In the genomic region with DNA sequence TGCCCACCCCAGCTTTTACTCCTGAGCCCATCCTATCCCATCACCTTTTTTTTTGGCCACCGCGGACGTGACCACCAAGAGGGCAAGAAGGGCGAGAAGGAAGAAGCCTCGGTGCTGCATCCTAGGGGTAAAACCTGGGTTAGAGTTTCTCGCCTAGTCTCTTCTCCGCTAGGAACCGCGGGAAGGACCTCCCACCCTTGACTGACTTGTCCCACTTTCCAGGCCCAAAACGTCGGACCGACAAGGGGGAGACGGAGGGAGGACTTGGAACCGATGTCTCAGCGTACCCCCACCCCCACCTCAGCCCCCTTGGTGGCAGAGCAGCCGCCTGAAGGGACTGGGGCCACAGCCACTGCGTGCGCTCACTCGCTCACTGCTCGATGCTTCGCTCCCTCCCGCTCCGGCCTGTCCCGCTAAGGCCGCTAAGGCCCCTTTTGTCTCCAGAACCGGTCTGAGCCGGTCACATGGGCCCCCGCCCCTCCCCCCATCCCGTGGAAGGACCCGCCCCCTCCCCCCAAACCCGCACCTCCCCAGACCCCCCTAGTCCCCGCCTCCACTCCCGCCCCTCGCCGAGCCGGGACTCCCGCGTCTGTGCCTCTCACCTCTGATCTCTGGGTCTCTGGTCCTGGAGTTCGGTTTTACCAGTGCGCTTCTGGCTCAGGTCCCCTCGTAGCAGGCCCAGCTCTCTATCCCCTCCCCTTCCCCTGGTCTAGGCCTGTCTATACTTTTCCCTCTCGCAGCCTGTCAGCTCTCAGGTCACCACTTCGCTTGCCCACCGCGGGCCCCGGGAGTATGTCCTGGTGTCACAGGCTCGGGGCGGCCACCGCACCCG, we compare ENCODE assay signal across 7 mouse cellular contexts. TPM values are rescaled to one million over a fixed set of nuclear protein-coding genes. Genes with fewer than 3 reads are reported as not detected.
DNase-seq lines count a peak whose midpoint lies in the region; ATAC-seq and TF ChIP-seq lines count a peak whose summit lies in the region.

No protein-coding gene starts in this region.

- peak overlapping the region; percentile 73 for H3K4me2 ChIP-seq in liver, embryonic 12.5 days

- no peak for TF ChIP-seq POLR2A in thymus, adult 2 months (IDR thresholded peaks at IDR 0.05; ENCODE audit: control insufficient read depth, extremely low read depth, insufficient read depth, low read length, poor library complexity)

- no peak for DNase-seq in thymus, adult 2 months
- DNase-seq in thymus, adult 18-20 months = no peak
- peak; percentile 95 for DNase-seq in embryo, embryonic 11 days
- peak; percentile 96 for DNase-seq in hindbrain, embryonic 10.5 days (ENCODE audit: low spot score)
- peak; percentile 81 for DNase-seq in retina, embryonic 14.5 days (ENCODE audit: low spot score)
- no peak for DNase-seq in spleen, postnatal 10 days (ENCODE audit: low spot score in 2 of 2)

- peaks cover 32% of the 10 kb centered on the region for H3K4me1 ChIP-seq in thymus, adult 2 months (replicated peaks; ENCODE audit: control insufficient read depth, insufficient read depth, low read length)
- H3K4me1 ChIP-seq in hindbrain, embryonic 10.5 days (replicated peaks) = peaks cover 83% of the 10 kb centered on the region
- H3K4me1 ChIP-seq in liver, embryonic 12.5 days = peaks cover 72% of the 10 kb centered on the region

- WGBS in thymus, adult 2 months = 10% methylated on average over 47 of the region's 50 CpGs
- WGBS in hindbrain, embryonic 10.5 days = under 1% methylated on average over 50 of the region's 50 CpGs
- WGBS in liver, embryonic 12.5 days (ENCODE audit: insufficient replicate concordance) = 9% methylated on average over 47 of the region's 50 CpGs

- H3K4me3 ChIP-seq in thymus, adult 2 months (ENCODE audit: control insufficient read depth, insufficient read depth, low read length) = 0 out of 2 replicates have a peak overlapping the region, but pooled peaks have one; percentile 2
- H3K4me3 ChIP-seq in hindbrain, embryonic 10.5 days = peak overlapping the region; percentile 82
- peak overlapping the region; percentile 50 for H3K4me3 ChIP-seq in liver, embryonic 12.5 days

- TF ChIP-seq CTCF in thymus, adult 2 months (IDR thresholded peaks at IDR 0.05; ENCODE audit: borderline replicate concordance, control insufficient read depth, extremely low read depth, insufficient read depth, low read length, poor library complexity) = no peak

- H3K27me3 ChIP-seq in thymus, adult 2 months (ENCODE audit: control insufficient read depth, insufficient read depth, low read length) = no peaks in the 10 kb centered on the region; the same call in 1 of the 2 replicates
- H3K27me3 ChIP-seq in hindbrain, embryonic 10.5 days (ENCODE audit: insufficient read depth, poor library complexity, severe bottlenecking) = no peaks in the 10 kb centered on the region; the same call in 1 of the 2 replicates
- peaks cover 35% of the 10 kb centered on the region for H3K27me3 ChIP-seq in liver, embryonic 12.5 days (replicated peaks)

- peak; percentile 25 for ATAC-seq in liver, embryonic 12.5 days

- no peaks in the 10 kb centered on the region for H3K9me3 ChIP-seq in hindbrain, embryonic 10.5 days
- H3K9me3 ChIP-seq in liver, embryonic 12.5 days (replicated peaks) = no peaks in the 10 kb centered on the region

- H3K9ac ChIP-seq in liver, embryonic 12.5 days = peak overlapping the region; percentile 55

- H3K36me3 ChIP-seq in thymus, adult 2 months (ENCODE audit: control insufficient read depth, insufficient read depth, low read length) = peaks cover 39% of the 10 kb centered on the region
- peaks cover 57% of the 10 kb centered on the region for H3K36me3 ChIP-seq in hindbrain, embryonic 10.5 days
- peaks cover 40% of the 10 kb centered on the region for H3K36me3 ChIP-seq in liver, embryonic 12.5 days

- H3K27ac ChIP-seq in thymus, adult 2 months (ENCODE audit: control insufficient read depth, insufficient read depth, low read length) = no peak overlapping the region
- peak overlapping the region; percentile 100 for H3K27ac ChIP-seq in hindbrain, embryonic 10.5 days
- peak overlapping the region; percentile 64 for H3K27ac ChIP-seq in liver, embryonic 12.5 days

RNA-seq across cellular contexts. Expression of gene Mdk, which starts 0.6 kb away (rescaled TPM):
- polyA plus RNA-seq in thymus, adult 2 months (2012; rRNA removed) = 12.0 and 17.7 TPM in 2 replicates
- 1,375 and 1,717 TPM in 2 replicates for polyA plus RNA-seq in hindbrain, embryonic 10.5 days (2016; fragmentation: Nextera tagmentation; extraction: Ambion mirVana)
- 137 and 140 TPM in 2 replicates for polyA plus RNA-seq in liver, embryonic 12.5 days (2016; fragmentation: Nextera tagmentation; extraction: Ambion mirVana)

RNA-seq across cellular contexts. Expression of gene Chrm4, which starts 4.5 kb away (rescaled TPM):
- polyA plus RNA-seq in thymus, adult 2 months (2012; rRNA removed) = 0.80 and 0.87 TPM in 2 replicates
- polyA plus RNA-seq in hindbrain, embryonic 10.5 days (2016; fragmentation: Nextera tagmentation; extraction: Ambion mirVana) = 0.48 and 0.95 TPM in 2 replicates
- 0.17 TPM in 1 of 2 replicates, not detected in the other for polyA plus RNA-seq in liver, embryonic 12.5 days (2016; fragmentation: Nextera tagmentation; extraction: Ambion mirVana)

RNA-seq across cellular contexts. Expression of gene Gm9821, which starts 14.0 kb away (rescaled TPM):
- 0.08 TPM in 1 of 2 replicates, not detected in the other for polyA plus RNA-seq in thymus, adult 2 months (2012; rRNA removed)
- polyA plus RNA-seq in hindbrain, embryonic 10.5 days (2016; fragmentation: Nextera tagmentation; extraction: Ambion mirVana) = 0.18 and 0.25 TPM in 2 replicates
- 2.3 and 2.5 TPM in 2 replicates for polyA plus RNA-seq in liver, embryonic 12.5 days (2016; fragmentation: Nextera tagmentation; extraction: Ambion mirVana)

RNA-seq across cellular contexts. Expression of gene Dgkz, which starts 44.1 kb away (rescaled TPM):
- polyA plus RNA-seq in thymus, adult 2 months (2012; rRNA removed) = 1,103 and 1,229 TPM in 2 replicates
- polyA plus RNA-seq in hindbrain, embryonic 10.5 days (2016; fragmentation: Nextera tagmentation; extraction: Ambion mirVana) = 36.3 and 39.4 TPM in 2 replicates
- polyA plus RNA-seq in liver, embryonic 12.5 days (2016; fragmentation: Nextera tagmentation; extraction: Ambion mirVana) = 46.9 and 48.8 TPM in 2 replicates

Comparison
In these comparisons a context has a peak if more than half of its experiments do, and no peak if none do; other contexts are left out.
1. DNase-seq: peak in embryo, embryonic 11 days (single experiment), hindbrain, embryonic 10.5 days (single experiment) and retina, embryonic 14.5 days (single experiment); none in thymus, adult 2 months (single experiment), thymus, adult 18-20 months (0 of 2) and spleen, postnatal 10 days (0 of 2).
2. H3K4me3 ChIP-seq: peak in every context shown above with its lines; median percentile 82 in hindbrain, embryonic 10.5 days; 50 in liver, embryonic 12.5 days; 2 in thymus, adult 2 months.